Mouse (Mus musculus) CH12.LX (cell line): ENCODE data around the gene Hip1. TPM values are rescaled to one million over a fixed set of nuclear protein-coding genes. Genes with fewer than 3 reads are reported as not detected.

Experiments
- DNase-seq: peaks from one replicate; pipeline ENCODE4 v3.0.0-alpha.2; 2013; ENCODE audit errors: extremely low read depth
- H3K27ac ChIP-seq: 2 replicates; pipeline ENCODE4 v1.5.1; 2012; ENCODE audit warnings: low read depth, mild to moderate bottlenecking, control low read depth, moderate library complexity; ENCODE audit not compliant: insufficient read depth
- H3K27me3 ChIP-seq: replicated peaks from 2 replicates; pipeline ENCODE3; 2012; ENCODE audit warnings: inconsistent platforms
- H3K36me3 ChIP-seq, 2 experiments: replicated peaks in 1 of 2; 2 replicates each; pipeline versions ENCODE3 to v1.6.1; 2012; ENCODE audit warnings: inconsistent platforms in 1 of 2, low read length in 1 of 2, mild to moderate bottlenecking in 1 of 2, mixed read lengths in 1 of 2, moderate library complexity in 1 of 2; ENCODE audit not compliant: control insufficient read depth in 1 of 2, insufficient read depth in 1 of 2
- H3K4me1 ChIP-seq, 2 experiments: 2 replicates each; pipeline ENCODE4 v1.6.1; 2012; ENCODE audit warnings: inconsistent platforms in 1 of 2, moderate library complexity in 1 of 2; ENCODE audit not compliant: insufficient read depth in 2 of 2, control insufficient read depth in 1 of 2
- H3K4me2 ChIP-seq: 2 replicates; pipeline ENCODE4 v1.6.1; 2012; ENCODE audit warnings: low read depth, mild to moderate bottlenecking, control low read depth; ENCODE audit not compliant: poor library complexity, insufficient read depth, severe bottlenecking
- H3K4me3 ChIP-seq, 3 experiments: fragments of 150-350 bp in 1 of 3; sonication (generic) in 1 of 3; replicated peaks in 1 of 3; 2 replicates each; pipeline versions ENCODE3 to v1.5.1; 2011 to 2012; ENCODE audit warnings: low read depth in 2 of 3, low read length in 2 of 3, mild to moderate bottlenecking in 2 of 3, moderate library complexity in 2 of 3, control low read depth in 1 of 3, improper control_type of control experiment in 1 of 3, inconsistent platforms in 1 of 3, mixed read lengths in 1 of 3; ENCODE audit not compliant: poor library complexity in 1 of 3
- H3K79me2 ChIP-seq: replicated peaks from 2 replicates; pipeline ENCODE4 v1.6.1; 2012; ENCODE audit warnings: mild to moderate bottlenecking, moderate library complexity; ENCODE audit not compliant: control insufficient read depth, poor library complexity, insufficient read depth, severe bottlenecking; ENCODE audit errors: extremely low read depth
- H3K9ac ChIP-seq: 2 replicates; pipeline ENCODE4 v1.6.1; 2012; ENCODE audit warnings: low read depth, mild to moderate bottlenecking, control low read depth, moderate library complexity; ENCODE audit not compliant: insufficient read depth
- H3K9me3 ChIP-seq: replicated peaks from 2 replicates; pipeline ENCODE3; 2012; ENCODE audit warnings: low read length, inconsistent platforms, mixed read lengths
- E2F4 ChIP-seq: IDR thresholded peaks from 2 replicates; pipeline ENCODE4 v1.6.1; 2011; ENCODE audit warnings: low read depth, low read length, improper control_type of control experiment; ENCODE audit not compliant: insufficient replicate concordance
- ELF1 ChIP-seq: IDR thresholded peaks from 2 replicates; pipeline ENCODE4 v1.6.1; 2014; ENCODE audit warnings: low read depth, mild to moderate bottlenecking, inconsistent platforms, low read length, improper control_type of control experiment
- ETS1 ChIP-seq: conservative IDR thresholded peaks from 2 replicates; pipeline ENCODE4 v1.6.1; 2012; ENCODE audit warnings: low read depth, mild to moderate bottlenecking, inconsistent platforms, low read length, improper control_type of control experiment, moderate library complexity
- IRF4 ChIP-seq: IDR thresholded peaks from 2 replicates; pipeline ENCODE4 v1.6.1; 2014; ENCODE audit warnings: low read depth, mild to moderate bottlenecking, inconsistent platforms, low read length, improper control_type of control experiment
- JUN ChIP-seq: IDR thresholded peaks from 2 replicates; pipeline ENCODE4 v1.6.1; 2011; ENCODE audit warnings: low read depth, mild to moderate bottlenecking, low read length, improper control_type of control experiment, moderate library complexity; ENCODE audit not compliant: insufficient read depth
- MAZ ChIP-seq: IDR thresholded peaks from 2 replicates; pipeline ENCODE4 v1.6.1; 2012; ENCODE audit warnings: low read depth, mild to moderate bottlenecking, inconsistent platforms, low read length, improper control_type of control experiment, moderate library complexity
- MEF2A ChIP-seq: IDR thresholded peaks from 2 replicates; pipeline ENCODE4 v1.6.1; 2014; ENCODE audit warnings: low read depth, mild to moderate bottlenecking, inconsistent platforms, low read length, improper control_type of control experiment, borderline replicate concordance
- MYC ChIP-seq: IDR thresholded peaks from 2 replicates; pipeline ENCODE4 v1.6.1; 2011; ENCODE audit warnings: low read depth, mild to moderate bottlenecking, improper control_type of control experiment, low read length
- NELFE ChIP-seq: IDR thresholded peaks from 2 replicates; pipeline ENCODE4 v1.6.1; 2011; ENCODE audit warnings: low read depth, low read length, improper control_type of control experiment
- PAX5 ChIP-seq: IDR thresholded peaks from 2 replicates; pipeline ENCODE4 v1.6.1; 2012; ENCODE audit warnings: low read length, inconsistent platforms, mixed read lengths
- POLR2A ChIP-seq: IDR thresholded peaks from 2 replicates; pipeline ENCODE4 v1.6.1; 2011; ENCODE audit warnings: low read depth, mild to moderate bottlenecking, improper control_type of control experiment, low read length
- POLR2AphosphoS2 ChIP-seq: IDR thresholded peaks from 2 replicates; pipeline ENCODE4 v1.6.1; 2011; ENCODE audit warnings: low read depth, low read length, improper control_type of control experiment
- RCOR1 ChIP-seq: conservative IDR thresholded peaks from 2 replicates; pipeline ENCODE4 v1.6.1; 2012; ENCODE audit warnings: low read depth, mild to moderate bottlenecking, inconsistent platforms, low read length, improper control_type of control experiment
- SIN3A ChIP-seq: IDR thresholded peaks from 2 replicates; pipeline ENCODE4 v1.6.1; 2012; ENCODE audit warnings: low read length, improper control_type of control experiment, inconsistent platforms
- SMC3 ChIP-seq: IDR thresholded peaks from 2 replicates; pipeline ENCODE4 v1.6.1; 2011; ENCODE audit warnings: low read depth, low read length, improper control_type of control experiment
- TBP ChIP-seq: conservative IDR thresholded peaks from 2 replicates; pipeline ENCODE4 v1.6.1; 2011; ENCODE audit warnings: low read depth, low read length, improper control_type of control experiment
- UBTF ChIP-seq: IDR thresholded peaks from 2 replicates; pipeline ENCODE4 v1.6.1; 2012; ENCODE audit warnings: low read depth, mild to moderate bottlenecking, inconsistent platforms, low read length, improper control_type of control experiment, moderate library complexity
- USF2 ChIP-seq: conservative IDR thresholded peaks from 2 replicates; pipeline ENCODE4 v1.6.1; 2011; ENCODE audit warnings: low read depth, low read length, improper control_type of control experiment
- ZC3H11A ChIP-seq: IDR thresholded peaks from 2 replicates; pipeline ENCODE4 v1.6.1; 2012; ENCODE audit warnings: low read depth, mild to moderate bottlenecking, inconsistent platforms, low read length, improper control_type of control experiment
- ZKSCAN1 ChIP-seq: IDR thresholded peaks from 2 replicates; pipeline ENCODE4 v1.6.1; 2012; ENCODE audit warnings: low read depth, inconsistent platforms, low read length, improper control_type of control experiment, borderline replicate concordance
- ZMIZ1 ChIP-seq: IDR thresholded peaks from 2 replicates; pipeline ENCODE4 v1.6.1; 2012; ENCODE audit warnings: low read depth, mild to moderate bottlenecking, inconsistent platforms, low read length, improper control_type of control experiment
- dilution Hi-C: fragments of 300-500 bp; cut with MboI; formaldehyde crosslinking; loops from 2 replicates; pipeline ENCODE4 v1.14.3; 2020; ENCODE audit warnings: low sequenced_read_pairs; ENCODE audit not compliant: extremely low pct_unique_long_range_greater_than_20kb, extremely low pct_ligation_motif_present
- in situ Hi-C: fragments of 300-500 bp; cut with MboI; formaldehyde crosslinking; loops from 3 replicates; pipeline ENCODE4 v1.14.3; 2019; ENCODE audit warnings: low sequenced_read_pairs, low pct_ligation_motif_present, low pct_unique_long_range_greater_than_20kb, mixed read lengths
- polyA plus RNA-seq: library from polyadenylated mRNA; unstranded; fragments of >175 nt; gene quantifications from 2 replicates; pipeline ENCODE4 v1.2.1, GENCODE M21; 2012; ENCODE audit warnings: low read depth; ENCODE audit not compliant: insufficient read length
- total RNA-seq, 2 experiments: library from RNA; depleted of rRNA; stranded (reverse); fragments of 300-350 nt in 1 of 2; fragments of >200 nt in 1 of 2; gene quantifications; 2 replicates each; pipeline ENCODE4 v1.2.3; 2012 to 2014

The Hip1 gene
- total and polyA plus RNA-seq, 3 experiments, result 2.2 to 6.4 (median 3.4) TPM

DNA sequence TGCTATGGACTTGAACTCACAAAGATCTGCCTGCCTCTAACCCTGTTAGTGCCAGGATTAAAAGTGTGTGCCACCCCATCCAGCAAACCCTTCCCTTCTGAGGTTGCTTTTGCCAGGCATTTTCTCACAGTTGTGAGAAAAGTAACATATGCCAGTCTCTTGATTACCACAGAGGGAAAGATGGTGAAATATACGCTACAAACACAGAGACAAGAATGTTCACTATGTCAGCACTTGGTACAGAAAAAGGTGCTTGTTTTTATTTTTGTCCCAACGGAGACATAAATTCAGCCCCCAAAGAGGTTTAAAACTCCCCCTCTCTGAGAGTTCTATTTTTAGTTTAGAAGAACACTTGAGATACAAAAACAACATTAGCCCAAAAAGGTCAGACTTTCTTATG is 20.8 kb downstream of the Hip1 start:
- in situ Hi-C loops, result no loop called here
- no peak overlapping the region for H3K27ac ChIP-seq
- no peak overlapping the region for H3K4me2 ChIP-seq
- no peaks in the 10 kb centered on the region for H3K36me3 ChIP-seq
- H3K4me1 ChIP-seq, result peaks cover 0 to 4% of the 10 kb centered on the region in 2 experiments; a peak in 1 of 4 replicates
- H3K27me3 ChIP-seq, result no peaks in the 10 kb centered on the region
- H3K9ac ChIP-seq, result no peak overlapping the region
- H3K9me3 ChIP-seq, result peaks cover 3% of the 10 kb centered on the region
- no peak overlapping the region for H3K4me3 ChIP-seq
- no peak for DNase-seq
- TF ChIP-seq RCOR1, result no peak
- TF ChIP-seq IRF4, result no peak
- no peak for TF ChIP-seq E2F4
- no peak for TF ChIP-seq MAZ
- TF ChIP-seq, all 38 proteins: peak for 0
- H3K79me2 ChIP-seq, result no peaks in the 10 kb centered on the region
- dilution Hi-C loops, result no loop called here

GRCm38 (mm10) chr5:135522111-135522722 is 22.7 kb downstream of the Hip1 start:
- peaks cover 3% of the 10 kb centered on the region for H3K9me3 ChIP-seq
- H3K4me3 ChIP-seq, result no peak overlapping the region
- no peaks in the 10 kb centered on the region for H3K27me3 ChIP-seq
- in situ Hi-C loops, result no loop called here
- H3K27ac ChIP-seq, result no peak overlapping the region
- H3K4me1 ChIP-seq, result peaks cover 0 to 4% of the 10 kb centered on the region in 2 experiments; a peak in 1 of 4 replicates
- no peaks in the 10 kb centered on the region for H3K36me3 ChIP-seq
- H3K4me2 ChIP-seq, result no peak overlapping the region
- dilution Hi-C loops, result no loop called here
- no peaks in the 10 kb centered on the region for H3K79me2 ChIP-seq
- DNase-seq, result no peak
- TF ChIP-seq POLR2AphosphoS2 (no peak), ZKSCAN1 (no peak), SIN3A (no peak), ELF1 (no peak), USF2 (no peak), NELFE (no peak), UBTF (no peak)
- no peak overlapping the region for H3K9ac ChIP-seq

DNA sequence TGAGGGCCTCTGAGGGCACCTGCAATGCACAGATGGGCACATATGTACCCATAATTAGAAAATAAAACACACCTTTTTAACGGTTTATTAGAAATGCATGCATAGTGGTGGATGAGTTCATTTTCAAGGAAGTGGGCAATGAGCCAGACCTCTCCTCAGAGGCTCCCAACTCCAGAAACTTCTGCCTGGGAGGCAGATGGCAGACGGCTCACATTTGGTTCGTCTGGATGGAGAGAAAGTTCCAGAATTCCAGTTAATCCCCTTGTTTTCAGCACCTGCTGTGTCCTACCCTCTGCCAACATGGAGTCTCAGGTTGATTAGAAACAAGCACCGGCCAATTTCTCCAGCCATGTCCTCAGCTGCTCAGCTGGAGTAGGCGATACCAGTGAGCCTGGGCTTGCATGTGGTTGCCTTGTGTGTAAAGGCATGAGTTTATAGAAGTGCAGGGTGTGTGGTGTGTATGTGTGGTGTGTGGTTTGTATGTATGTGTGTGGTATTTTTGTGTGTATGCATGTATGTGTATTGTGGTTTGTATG is 27.5 kb downstream of the Hip1 start:
- Histone ChIP-seq H3K4me3 (no peak overlapping the region), H3K4me1 (no peaks in the 10 kb centered on the region), H3K4me2 (no peak overlapping the region), H3K79me2 (no peaks in the 10 kb centered on the region), H3K9me3 (peaks cover 11% of the 10 kb centered on the region), H3K27me3 (no peaks in the 10 kb centered on the region), H3K36me3 (no peaks in the 10 kb centered on the region), H3K27ac (no peak overlapping the region), H3K9ac (no peak overlapping the region)
- no peak for DNase-seq
- TF ChIP-seq ZMIZ1 (no peak), JUN (no peak), ETS1 (no peak), SMC3 (no peak), MEF2A (no peak), POLR2A (no peak), ELF1 (no peak), ZC3H11A (no peak), TBP (no peak), MAZ (no peak), MYC (no peak), PAX5 (no peak)
- dilution Hi-C loops, result no loop called here
- in situ Hi-C loops, result no loop called here
